Mouse (Mus musculus): ENCODE results near the gene Ankrd54.
A peak's percentile ranks its signal among the peaks of the same experiment; 100 is the strongest.

Gene Ankrd54

GRCm38 (mm10) chr15:79075658-79076365 lies 13.1 kb upstream of the Ankrd54 start:
- DNase-seq (ENCODE audit: low spot score in 2 of 2), result no peak

GRCm38 (mm10) chr15:79074913-79075532 lies 12.3 kb upstream of the Ankrd54 start, which contains the start of gene Eif3l:
TSS of gene Eif3l (plus strand) at chr15:79075179.
- peak; percentile 82 to 84 for DNase-seq (ENCODE audit: low spot score in 2 of 2)

- DNase-seq (ENCODE audit: low spot score in 2 of 2), result no peak
Measured at GRCm38 (mm10) chr15:79074446-79074845, 11.8 kb upstream of the Ankrd54 start.

- no peak for DNase-seq (ENCODE audit: low spot score in 2 of 2)
Measured at GRCm38 (mm10) chr15:79073752-79074151, 11.1 kb upstream of the Ankrd54 start.

GRCm38 (mm10) chr15:79071117-79072039 lies 8.7 kb upstream of the Ankrd54 start:
- no peak for DNase-seq (ENCODE audit: low spot score in 2 of 2)

- DNase-seq (ENCODE audit: low spot score in 2 of 2), result no peak
Measured at GRCm38 (mm10) chr15:79068416-79068815, 5.7 kb upstream of the Ankrd54 start.

GRCm38 (mm10) chr15:79067631-79068030 lies 4.9 kb upstream of the Ankrd54 start:
- no peak for DNase-seq (ENCODE audit: low spot score in 2 of 2)

GRCm38 (mm10) chr15:79066276-79066675 lies 3.6 kb upstream of the Ankrd54 start:
- no peak for DNase-seq (ENCODE audit: low spot score in 2 of 2)

- no peak for DNase-seq (ENCODE audit: low spot score in 2 of 2)
Measured at GRCm38 (mm10) chr15:79065086-79065770, 2.5 kb upstream of the Ankrd54 start.

- DNase-seq (ENCODE audit: low spot score in 2 of 2), result no peak
Measured at GRCm38 (mm10) chr15:79063160-79063740, 557 bp upstream of the Ankrd54 start.

GRCm38 (mm10) chr15:79060887-79061565 lies 1.7 kb downstream of the Ankrd54 start:
- DNase-seq (ENCODE audit: low spot score in 2 of 2), result no peak

- no peak for DNase-seq (ENCODE audit: low spot score in 2 of 2)
Measured at GRCm38 (mm10) chr15:79057850-79058249, 4.8 kb downstream of the Ankrd54 start.

- DNase-seq (ENCODE audit: low spot score in 2 of 2), result no peak
Measured at GRCm38 (mm10) chr15:79056601-79057000, 6.1 kb downstream of the Ankrd54 start.

- DNase-seq (ENCODE audit: low spot score in 2 of 2), result no peak
Measured at GRCm38 (mm10) chr15:79052366-79052765, 10.3 kb downstream of the Ankrd54 start.

GRCm38 (mm10) chr15:79051461-79052360 lies 11.0 kb downstream of the Ankrd54 start:
- no peak for DNase-seq (ENCODE audit: low spot score in 2 of 2)

- no peak for DNase-seq (ENCODE audit: low spot score in 2 of 2)
Measured at GRCm38 (mm10) chr15:79050964-79051363, 11.7 kb downstream of the Ankrd54 start.

- DNase-seq (ENCODE audit: low spot score in 2 of 2), result no peak
Measured at GRCm38 (mm10) chr15:79050160-79050845, 12.4 kb downstream of the Ankrd54 start.

- no peak for DNase-seq (ENCODE audit: low spot score in 2 of 2)
Measured at GRCm38 (mm10) chr15:79048186-79048585, 14.5 kb downstream of the Ankrd54 start.

GRCm38 (mm10) chr15:79044837-79045236 lies 17.9 kb downstream of the Ankrd54 start:
- DNase-seq (ENCODE audit: low spot score in 2 of 2), result no peak

Measured in right cerebral cortex, postnatal 36 days (tissue).